17 mouse cellular contexts compared by ENCODE assay signal in the genomic region with DNA sequence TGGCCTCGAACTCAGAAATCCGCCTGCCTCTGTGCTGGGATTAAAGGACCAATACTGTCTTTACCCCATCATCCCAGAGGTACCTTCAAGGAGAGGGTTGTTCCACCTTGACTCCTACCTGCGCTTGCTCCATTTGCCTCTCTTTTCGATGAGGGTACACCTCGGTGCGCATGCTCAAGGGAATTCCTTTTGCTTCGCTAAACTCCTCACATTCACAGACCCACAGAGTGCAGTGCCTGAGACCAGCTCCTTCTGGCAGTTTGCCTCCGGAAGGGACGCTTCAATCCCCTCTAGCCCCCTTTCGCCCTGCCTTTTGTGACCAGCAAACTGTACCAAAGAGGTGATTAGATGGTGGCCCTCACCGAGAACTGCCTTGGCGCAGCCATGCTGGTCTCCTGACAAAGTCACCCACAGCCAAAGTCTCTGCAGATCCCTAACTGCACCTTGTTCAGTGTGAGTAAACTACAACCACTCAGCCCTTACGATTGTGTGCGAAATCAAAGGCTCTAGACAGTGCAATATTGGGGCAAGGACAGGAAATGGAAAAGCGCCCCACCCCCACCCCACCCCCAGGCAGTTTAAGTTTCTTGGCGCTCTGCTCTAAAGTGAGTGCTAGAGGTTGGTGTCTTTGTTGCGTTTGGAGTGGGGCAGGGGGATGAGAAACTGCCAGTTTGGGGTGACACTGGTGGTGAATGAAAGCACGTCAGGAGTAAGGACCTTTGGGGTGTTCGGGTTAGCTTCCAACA. TPM values are rescaled to one million over a fixed set of nuclear protein-coding genes. Genes with fewer than 3 reads are reported as not detected.
DNase-seq lines count a peak whose midpoint lies in the region; ATAC-seq lines count a peak whose summit lies in the region.
"Had no signal": no experiment of that assay in that cellular context is flagged by ENCODE, and none has a peak within 500 bp of the region (broad histone marks: within the 10 kb centered on the region; RNA-seq: fewer than 3 reads in every experiment).

No protein-coding gene starts in this region.

- no peak overlapping the region for H3K27ac ChIP-seq in heart, embryonic 12.5 days (ENCODE audit: poor library complexity, severe bottlenecking)
- no peak overlapping the region for H3K27ac ChIP-seq in liver, embryonic 11.5 days (ENCODE audit: low read depth, low read length)
- H3K27ac ChIP-seq in hindbrain, embryonic 13.5 days: no peak overlapping the region
- H3K27ac ChIP-seq: layer of hippocampus, adult 2 months had no signal

- H3K4me2 ChIP-seq in heart, embryonic 12.5 days: peak overlapping the region; percentile 44
- peak overlapping the region; percentile 34 for H3K4me2 ChIP-seq in liver, embryonic 11.5 days
- no peak overlapping the region for H3K4me2 ChIP-seq in hindbrain, embryonic 13.5 days
- H3K4me2 ChIP-seq: midbrain, embryonic 11.5 days had no signal

- 48% methylated on average over 19 of the region's 19 CpGs for WGBS in heart, embryonic 12.5 days
- WGBS in liver, embryonic 11.5 days: 58% methylated on average over 19 of the region's 19 CpGs
- 65% methylated on average over 19 of the region's 19 CpGs for WGBS in hindbrain, embryonic 13.5 days

- ATAC-seq in heart, embryonic 12.5 days (ENCODE audit: insufficient number of reproducible peaks, low FRiP score): no peak
- no peak for ATAC-seq in liver, embryonic 11.5 days (replicated peaks; ENCODE audit: low FRiP score)
- no peak for ATAC-seq in hindbrain, embryonic 13.5 days (ENCODE audit: low FRiP score)
- ATAC-seq: forebrain, embryonic 16.5 days; hindbrain, embryonic 16.5 days; Patski had no signal

- peak overlapping the region; percentile 22; the same call in 1 of the 2 replicates for H3K4me3 ChIP-seq in heart, embryonic 12.5 days
- H3K4me3 ChIP-seq in liver, embryonic 11.5 days (ENCODE audit: low read depth, low read length): no peak overlapping the region
- no peak overlapping the region for H3K4me3 ChIP-seq in hindbrain, embryonic 13.5 days
- H3K4me3 ChIP-seq: layer of hippocampus, adult 2 months had no signal

- DNase-seq in heart, adult 8-10 months (ENCODE audit: low spot score): no peak
- DNase-seq in liver, embryonic 11.5 days (ENCODE audit: low spot score): no peak
- no peak for DNase-seq in liver
- DNase-seq in CD4-positive, CD25-positive, alpha-beta regulatory T cell, adult 2 months (ENCODE audit: low read depth, low spot score): peak; percentile 41
- DNase-seq in induced T-regulatory cell, adult 2 months (ENCODE audit: low read depth): peak; percentile 49
- DNase-seq in urinary bladder, postnatal 4 days (ENCODE audit: low spot score in 2 of 2): no peak
- DNase-seq: adrenal gland, adult 8-10 months; cerebellum, postnatal 36 days; gastrocnemius, postnatal 14 days; lung, adult 2 months had no signal

- H3K9me3 ChIP-seq in heart, embryonic 12.5 days (replicated peaks): no peaks in the 10 kb centered on the region
- no peaks in the 10 kb centered on the region for H3K9me3 ChIP-seq in liver, embryonic 11.5 days (ENCODE audit: control insufficient read depth, low read length)
- H3K9me3 ChIP-seq in hindbrain, embryonic 13.5 days: no peaks in the 10 kb centered on the region

- no peaks in the 10 kb centered on the region for H3K36me3 ChIP-seq in heart, embryonic 12.5 days
- H3K36me3 ChIP-seq in liver, embryonic 11.5 days (ENCODE audit: control insufficient read depth, insufficient read depth, low read length): no peaks in the 10 kb centered on the region
- H3K36me3 ChIP-seq in hindbrain, embryonic 13.5 days: no peaks in the 10 kb centered on the region

- H3K9ac ChIP-seq in heart, embryonic 12.5 days: no peak overlapping the region
- no peak overlapping the region for H3K9ac ChIP-seq in liver, embryonic 11.5 days (ENCODE audit: low read depth, low read length)
- no peak overlapping the region for H3K9ac ChIP-seq in hindbrain, embryonic 13.5 days

- H3K4me1 ChIP-seq in heart, embryonic 12.5 days (replicated peaks): no peaks in the 10 kb centered on the region
- H3K4me1 ChIP-seq in liver, embryonic 11.5 days (replicated peaks; ENCODE audit: control insufficient read depth, insufficient read depth, low read length): no peaks in the 10 kb centered on the region
- H3K4me1 ChIP-seq in hindbrain, embryonic 13.5 days (replicated peaks): no peaks in the 10 kb centered on the region

- no peaks in the 10 kb centered on the region for H3K27me3 ChIP-seq in heart, embryonic 12.5 days (replicated peaks)
- no peaks in the 10 kb centered on the region for H3K27me3 ChIP-seq in liver, embryonic 11.5 days (replicated peaks; ENCODE audit: control insufficient read depth, insufficient read depth, low read length)
- H3K27me3 ChIP-seq in hindbrain, embryonic 13.5 days: no peaks in the 10 kb centered on the region

RNA-seq across cellular contexts. Expression of gene Araf, which starts 22.2 kb away (rescaled TPM):
- polyA plus RNA-seq in heart, embryonic 12.5 days (2016; fragmentation: Nextera tagmentation; extraction: Ambion mirVana): 101 and 110 TPM in 2 replicates
- 100 to 1,000 TPM in 1 of 4 experiments, 10 to 100 TPM in 3; 83.3 to 103 (median 92.8) TPM for total RNA-seq in heart, adult 8-10 months (2022)
- polyA plus RNA-seq in liver, embryonic 11.5 days (2014; fragmentation: Nextera tagmentation; extraction: Ambion mirVana): 83.7 and 84.4 TPM in 2 replicates
- polyA plus RNA-seq in hindbrain, embryonic 13.5 days (2015; fragmentation: Nextera tagmentation; extraction: Ambion mirVana): 281 and 285 TPM in 2 replicates

Comparison
In these comparisons a context has a peak if more than half of its experiments do, and no peak if none do; other contexts are left out.
1. DNase-seq: peak in CD4-positive, CD25-positive, alpha-beta regulatory T cell, adult 2 months (single experiment) and induced T-regulatory cell, adult 2 months (single experiment); none in heart, adult 8-10 months (single experiment), liver, embryonic 11.5 days (single experiment), liver (single experiment) and urinary bladder, postnatal 4 days (0 of 2).